Mouse (Mus musculus) ES-CJ7 (cell line): ENCODE data around the gene Cavin1.
A peak's percentile ranks its signal among the peaks of the same experiment; 100 is the strongest.

ENCODE experiments used
- DNase-seq: peaks from one replicate; pipeline ENCODE4 v3.0.0; 2011; ENCODE audit warnings: low read depth, low spot score

The Cavin1 gene

DNA sequence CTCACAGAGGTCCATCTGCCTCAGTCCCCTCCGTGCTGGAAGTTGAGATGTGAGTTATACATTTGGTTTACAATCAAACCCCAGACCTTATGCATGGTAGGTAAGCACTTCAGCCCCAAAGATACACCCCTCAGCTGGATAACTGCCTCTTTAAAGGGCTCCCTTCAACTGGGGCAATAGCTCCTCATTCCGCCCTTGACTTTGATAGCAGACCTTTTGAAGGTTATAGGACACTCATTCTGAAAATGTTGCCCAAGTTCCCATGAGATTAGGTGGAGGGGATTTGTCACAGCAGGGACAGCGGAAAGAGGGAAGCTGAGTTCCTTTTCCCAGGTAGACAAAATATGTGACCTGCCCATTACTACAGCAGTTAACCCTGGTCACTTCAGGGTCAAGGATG lies 10.5 kb upstream of the Cavin1 start:
- DNase-seq = no peak

DNA sequence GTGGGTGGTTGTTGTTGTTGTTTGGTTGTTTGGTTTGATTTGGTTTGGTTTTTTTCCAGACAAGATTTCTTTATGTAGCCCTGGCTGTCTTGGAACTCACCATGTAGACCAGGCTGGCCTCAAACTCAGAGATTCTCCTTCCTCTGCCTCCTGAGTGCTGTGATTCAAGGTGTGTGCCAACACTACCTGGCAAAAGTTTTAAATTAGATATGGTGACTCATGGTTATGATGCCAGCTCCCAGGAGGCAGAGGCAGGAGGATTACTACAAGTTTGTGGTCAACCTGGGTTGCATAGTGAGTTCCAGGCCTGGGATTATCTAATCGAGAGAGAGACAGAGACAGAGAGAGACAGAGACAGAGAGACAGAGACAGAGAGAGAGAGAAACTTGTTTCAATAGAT lies 9.8 kb upstream of the Cavin1 start:
- DNase-seq = no peak

DNA sequence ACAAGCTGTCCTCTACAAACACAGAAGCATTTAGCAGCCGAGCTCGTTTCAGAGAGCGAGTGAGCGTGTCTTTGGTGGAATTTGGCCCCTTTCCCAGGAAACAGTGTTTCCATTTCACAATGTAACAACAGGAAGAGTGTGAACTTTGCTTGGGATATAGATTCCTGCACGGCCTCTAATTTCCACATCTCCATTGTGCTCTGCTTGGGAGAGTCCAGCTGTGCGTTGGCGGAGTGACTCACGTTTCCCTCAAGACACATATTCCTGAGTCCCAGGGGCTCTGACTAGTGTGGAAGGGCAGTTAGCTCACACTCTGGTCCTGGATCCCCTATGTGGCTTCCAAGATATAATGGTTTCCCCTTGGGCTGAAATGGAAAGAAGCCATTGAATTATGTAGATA lies 9.2 kb upstream of the Cavin1 start:
- DNase-seq = no peak

DNA sequence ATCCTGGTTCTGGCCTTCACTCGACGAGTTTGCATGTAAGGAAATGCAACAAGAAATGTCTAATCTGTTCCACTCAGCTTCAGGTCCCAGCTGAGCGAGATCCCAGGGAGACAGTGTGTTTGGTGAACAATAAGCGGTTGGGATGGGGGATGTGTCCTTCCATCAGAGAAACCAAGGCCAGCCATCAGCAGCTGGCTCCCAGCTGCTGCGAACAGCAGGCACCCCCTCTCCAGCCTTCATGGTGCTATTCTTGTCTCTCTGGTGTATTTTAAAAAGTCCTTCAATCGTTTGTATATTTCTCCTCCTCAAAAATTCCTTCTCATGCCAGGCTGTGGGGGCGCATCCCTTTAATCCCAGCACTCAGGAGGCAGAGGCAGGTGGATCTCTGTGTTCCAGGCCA lies 4.6 kb upstream of the Cavin1 start:
- no peak for DNase-seq

DNA sequence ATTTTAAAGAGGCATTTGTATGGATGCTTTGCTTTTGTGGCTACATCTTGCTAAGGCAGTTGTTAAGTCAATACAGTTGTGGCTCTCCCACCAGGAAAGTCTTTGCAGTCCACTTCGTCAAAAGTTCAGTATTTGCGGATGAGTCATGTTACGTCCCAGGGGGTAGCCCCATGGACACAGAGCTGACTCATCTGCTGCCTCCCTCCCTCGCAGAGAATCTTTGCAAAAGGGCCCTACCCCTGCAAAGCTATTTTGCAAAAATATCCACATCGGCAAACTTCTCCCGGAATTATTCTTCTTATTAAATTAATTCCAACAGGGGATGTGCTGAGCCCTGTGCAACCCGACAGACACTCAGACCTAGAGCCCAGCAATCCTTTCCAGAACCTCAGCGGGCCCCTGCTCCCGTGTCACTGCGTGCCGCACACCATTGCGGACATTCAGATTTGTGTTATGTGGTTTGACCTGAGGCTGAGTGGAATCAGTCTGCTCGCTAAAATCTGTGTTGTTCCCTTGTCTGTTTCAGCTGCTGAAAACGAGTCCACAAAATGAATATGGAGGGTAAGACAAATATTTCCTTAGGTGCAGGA lies 3.8 kb upstream of the Cavin1 start:
- no peak for DNase-seq

DNA sequence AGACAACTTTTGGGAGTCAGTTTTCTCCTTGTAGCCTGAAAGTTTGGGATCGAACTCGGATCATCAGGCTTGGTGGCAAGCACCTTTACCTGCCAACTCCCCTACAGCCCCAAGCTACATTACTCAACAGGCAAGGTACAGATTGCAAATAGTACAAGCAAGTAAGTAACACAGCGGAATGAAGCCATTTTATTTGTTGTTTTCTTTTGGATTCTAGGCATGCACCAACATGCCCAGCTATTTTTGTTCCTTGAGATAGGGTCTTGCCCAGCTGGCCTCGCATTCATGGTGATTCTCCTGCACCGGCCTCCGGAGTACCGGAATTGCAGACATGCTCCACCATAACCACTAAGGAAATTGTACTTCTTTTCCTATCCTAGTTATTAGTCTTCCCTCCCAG lies 2.6 kb upstream of the Cavin1 start:
- no peak for DNase-seq

DNA sequence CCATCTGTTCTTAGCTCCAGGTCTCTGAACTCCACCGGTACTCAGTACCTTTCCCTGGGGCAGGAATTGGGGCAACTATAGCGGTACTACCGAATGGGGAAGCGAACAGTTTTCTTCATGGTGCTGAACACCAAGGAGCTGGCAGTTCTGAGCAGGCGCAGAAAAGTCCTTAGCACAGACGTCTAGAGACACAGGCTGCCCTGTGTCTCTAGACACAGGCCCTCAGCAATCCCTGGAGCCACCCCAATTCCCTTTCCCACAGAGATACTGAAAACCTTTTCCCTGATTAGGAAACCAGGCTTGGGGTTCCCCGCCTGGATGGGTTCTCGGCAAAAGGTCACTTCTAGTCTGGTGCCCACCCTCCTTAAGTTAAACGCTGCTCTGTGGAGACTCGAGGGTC lies 768 bp upstream of the Cavin1 start:
- no peak for DNase-seq

DNA sequence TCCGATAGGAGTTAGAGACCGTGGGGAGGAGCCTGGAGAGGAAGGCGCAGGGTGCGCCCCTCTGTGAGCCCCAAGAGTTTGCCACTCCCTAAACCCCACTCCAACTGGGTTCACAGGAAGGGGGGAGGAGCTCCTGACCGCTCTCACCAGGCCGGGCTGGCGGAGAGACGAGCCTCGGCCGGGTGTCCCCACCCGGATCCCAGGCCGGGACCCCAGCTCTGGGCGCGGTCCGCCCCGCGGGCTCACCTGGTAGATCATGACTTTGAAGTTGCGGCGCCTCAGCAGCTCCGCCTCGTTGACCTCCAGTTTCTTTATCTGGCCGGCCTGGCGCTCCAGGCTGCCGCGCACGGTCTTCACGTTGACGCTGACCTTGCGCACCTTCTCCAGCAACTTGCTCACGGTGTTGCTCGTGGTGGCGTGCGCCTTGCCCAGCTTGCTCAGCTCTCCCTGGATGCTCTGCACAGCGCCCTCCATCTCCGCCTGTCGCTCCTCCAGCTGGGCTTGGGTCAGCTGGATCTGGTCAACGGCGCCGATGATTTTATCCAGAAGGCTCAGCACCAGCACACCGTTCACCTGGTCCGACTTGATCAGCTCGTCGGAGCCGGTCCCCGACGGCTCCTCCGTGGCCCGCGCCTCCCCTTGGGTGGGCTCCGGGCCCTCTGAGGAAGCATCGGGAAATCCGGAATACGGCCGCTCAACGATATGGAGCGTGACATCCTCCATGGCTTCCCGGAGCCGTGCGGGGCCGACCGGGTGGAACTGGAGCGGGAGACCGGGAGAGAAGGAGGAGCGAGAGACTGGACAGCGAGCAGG lies 737 bp downstream of the Cavin1 start:
- peak; percentile 72 for DNase-seq

DNA sequence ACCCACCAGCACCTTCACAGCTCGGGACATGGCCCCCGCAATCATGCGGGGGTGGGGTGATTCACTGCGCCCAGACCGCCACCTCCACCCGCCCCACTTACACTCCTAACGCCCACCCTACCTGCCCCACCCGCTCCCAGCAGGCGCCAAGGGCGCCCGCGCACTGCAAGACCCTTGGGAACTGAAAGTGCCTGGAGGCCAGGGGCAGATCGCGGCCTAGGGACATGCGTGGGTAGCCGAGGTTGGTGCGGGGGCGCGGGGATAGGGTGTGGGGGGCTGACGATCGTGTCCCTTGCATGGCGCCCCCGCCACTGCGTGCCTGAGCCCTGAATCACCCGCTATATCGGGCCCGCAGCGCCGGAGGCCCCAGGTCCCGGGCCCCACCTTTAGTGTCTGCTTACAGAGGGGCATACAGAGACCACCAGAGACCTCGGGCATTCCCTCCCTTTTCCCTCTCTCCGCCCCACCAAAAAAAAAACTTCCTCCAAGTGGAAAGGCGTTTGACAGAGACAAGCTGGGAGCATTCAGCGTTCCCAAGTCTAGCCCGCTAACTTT lies 1.4 kb downstream of the Cavin1 start:
- DNase-seq = no peak

DNA sequence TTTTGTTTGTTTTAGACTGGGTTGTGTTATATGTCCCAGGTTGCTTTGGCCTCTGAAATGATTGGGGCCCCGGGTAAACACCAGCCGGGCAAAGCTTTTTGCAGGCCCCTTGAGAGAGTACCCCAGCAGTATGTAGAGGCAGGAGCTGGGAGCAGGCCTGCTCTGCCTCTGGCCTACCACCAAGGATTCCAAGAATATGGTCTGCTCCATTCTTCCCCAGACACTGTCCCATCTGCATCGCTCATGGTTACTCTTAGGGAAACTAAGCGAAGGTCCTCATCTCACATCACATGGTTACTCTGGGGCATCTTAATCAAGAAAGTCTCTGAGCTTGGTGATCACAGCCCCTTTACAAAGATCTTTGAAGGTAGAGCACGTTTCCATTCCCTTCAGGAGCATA lies 2.2 kb downstream of the Cavin1 start:
- DNase-seq = no peak

DNA sequence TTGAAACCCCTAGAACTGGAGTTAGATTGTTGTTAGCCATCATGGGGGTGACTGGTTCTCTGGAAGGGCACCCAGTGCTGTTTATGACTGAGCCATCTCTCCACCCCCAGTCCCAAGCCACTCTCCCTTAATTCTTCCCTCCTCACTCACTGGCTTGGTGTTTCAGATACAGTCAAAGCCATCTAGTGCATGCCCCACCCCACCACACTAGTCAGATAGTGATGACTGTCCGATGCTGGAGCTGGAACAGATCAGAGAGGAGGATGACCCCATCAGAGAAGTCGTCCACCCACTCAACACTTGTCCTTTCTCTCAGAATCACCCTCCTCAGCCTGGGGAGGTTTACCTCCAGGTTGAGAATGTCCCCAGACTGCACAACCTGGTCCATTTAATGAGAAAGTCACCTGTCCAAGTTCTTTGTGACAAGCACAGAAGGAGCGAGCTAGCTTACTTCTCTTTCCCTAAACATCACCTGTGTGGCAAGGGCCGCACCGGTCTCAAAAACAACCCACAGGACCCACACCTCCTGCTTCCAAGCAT lies 2.7 kb downstream of the Cavin1 start:
- no peak for DNase-seq

DNA sequence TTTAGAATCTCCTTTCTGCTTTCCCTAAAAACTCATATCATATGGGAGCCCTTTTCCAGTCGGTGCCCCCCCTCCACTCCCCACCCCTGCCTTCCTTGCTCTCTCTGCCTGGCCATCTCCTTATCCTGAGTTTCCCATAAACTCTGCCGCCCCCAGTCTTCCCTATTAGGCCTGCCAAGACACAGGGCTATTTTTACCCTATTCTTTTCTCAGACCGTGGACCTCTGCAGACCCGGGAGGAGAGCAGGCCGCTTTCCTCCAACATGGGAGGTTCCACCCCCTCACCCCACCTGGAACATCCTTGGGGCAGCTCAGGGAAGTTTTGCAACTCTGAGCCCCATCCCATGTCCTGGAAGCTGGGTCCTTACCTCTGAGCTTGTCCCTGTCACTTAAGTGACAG lies 3.3 kb downstream of the Cavin1 start:
- DNase-seq = no peak

DNA sequence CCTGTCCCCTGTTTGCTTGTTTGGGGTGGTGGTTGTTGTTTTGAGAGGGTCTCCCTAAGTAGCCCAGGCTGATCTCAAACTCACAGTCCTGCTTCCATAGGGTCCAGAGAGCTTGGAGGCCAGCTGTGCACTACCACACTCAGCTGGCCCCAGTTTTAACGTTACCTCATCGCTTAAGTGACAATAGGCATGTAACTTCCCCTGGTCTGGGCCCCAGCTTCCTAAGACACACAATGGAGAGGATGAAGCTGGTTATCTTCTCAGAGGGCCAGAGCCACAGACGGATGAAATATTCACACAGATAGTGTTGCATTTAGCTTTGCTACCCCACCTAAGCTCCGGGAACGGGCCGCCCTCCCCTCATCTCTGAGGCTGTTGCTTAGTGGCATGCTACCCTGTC lies 4.9 kb downstream of the Cavin1 start:
- DNase-seq = no peak

DNA sequence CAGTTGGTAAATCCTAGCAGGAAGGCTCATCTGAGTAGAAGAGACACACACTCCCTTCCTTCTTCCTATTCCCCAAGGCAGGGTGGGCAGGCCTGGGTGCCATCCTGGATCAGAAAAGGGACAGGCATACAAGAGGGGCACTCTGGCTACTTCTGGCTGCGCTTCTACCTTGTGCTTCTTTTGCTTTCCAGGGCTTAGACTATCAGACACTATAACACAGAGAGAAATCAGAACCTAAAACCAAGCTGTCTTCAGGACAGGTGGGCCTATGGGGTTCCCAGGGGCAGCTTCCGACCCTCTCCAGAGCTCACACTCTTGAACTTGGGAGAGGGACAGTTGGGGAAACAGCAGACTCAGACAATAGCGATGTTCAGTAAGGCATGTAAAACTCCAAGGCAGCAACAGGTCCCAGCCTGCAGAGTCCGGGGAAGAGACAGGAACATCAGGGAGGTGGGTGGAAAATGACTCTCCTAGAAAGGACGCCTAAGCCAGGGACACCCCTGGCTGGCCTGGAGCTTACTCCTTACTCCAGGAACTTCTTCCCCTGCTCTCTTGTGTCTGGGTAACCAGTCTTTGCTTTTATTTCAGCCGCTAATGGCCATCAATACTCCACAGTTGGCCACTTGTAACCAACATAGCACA lies 5.7 kb downstream of the Cavin1 start:
- DNase-seq = no peak

DNA sequence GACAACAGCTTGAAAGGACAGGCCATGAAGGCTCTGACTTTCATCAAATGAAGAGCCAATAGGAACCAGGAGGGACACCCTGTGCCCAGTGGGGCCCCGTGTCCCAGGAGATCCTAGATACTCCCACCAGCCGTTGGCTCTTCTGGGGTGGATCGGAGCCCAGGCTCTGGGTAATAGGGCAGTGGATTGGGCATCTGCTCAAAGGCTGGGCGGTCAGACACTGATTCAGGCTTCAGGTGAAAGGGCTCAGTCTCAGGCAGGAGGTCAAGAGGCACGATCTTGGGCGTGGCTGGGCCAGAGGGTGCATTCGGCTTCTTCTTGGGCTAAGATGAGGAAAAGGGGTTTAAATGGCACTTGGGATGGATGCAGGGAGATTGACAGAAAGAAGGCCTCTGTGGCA lies 6.5 kb downstream of the Cavin1 start:
- DNase-seq = no peak

DNA sequence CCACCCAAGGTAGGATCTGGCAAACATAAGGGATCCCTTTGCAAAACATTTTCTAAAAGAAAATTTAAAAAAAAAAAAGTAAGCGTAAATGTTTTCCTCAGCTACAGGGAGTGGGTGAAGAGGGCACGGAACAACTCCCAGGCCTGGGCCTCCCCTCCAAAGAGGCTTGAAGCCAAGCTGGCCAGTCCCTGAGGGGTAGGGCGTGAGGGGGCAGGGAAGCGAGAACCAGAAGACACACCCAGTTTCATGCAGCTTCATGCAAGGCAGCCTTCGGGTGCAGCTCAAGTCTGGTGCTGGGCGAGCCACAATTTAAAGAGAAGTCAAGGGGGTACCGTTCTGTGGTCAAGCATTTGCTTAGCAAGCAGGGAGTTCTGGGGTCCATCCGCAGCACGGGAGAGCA lies 7.0 kb downstream of the Cavin1 start:
- DNase-seq = no peak

DNA sequence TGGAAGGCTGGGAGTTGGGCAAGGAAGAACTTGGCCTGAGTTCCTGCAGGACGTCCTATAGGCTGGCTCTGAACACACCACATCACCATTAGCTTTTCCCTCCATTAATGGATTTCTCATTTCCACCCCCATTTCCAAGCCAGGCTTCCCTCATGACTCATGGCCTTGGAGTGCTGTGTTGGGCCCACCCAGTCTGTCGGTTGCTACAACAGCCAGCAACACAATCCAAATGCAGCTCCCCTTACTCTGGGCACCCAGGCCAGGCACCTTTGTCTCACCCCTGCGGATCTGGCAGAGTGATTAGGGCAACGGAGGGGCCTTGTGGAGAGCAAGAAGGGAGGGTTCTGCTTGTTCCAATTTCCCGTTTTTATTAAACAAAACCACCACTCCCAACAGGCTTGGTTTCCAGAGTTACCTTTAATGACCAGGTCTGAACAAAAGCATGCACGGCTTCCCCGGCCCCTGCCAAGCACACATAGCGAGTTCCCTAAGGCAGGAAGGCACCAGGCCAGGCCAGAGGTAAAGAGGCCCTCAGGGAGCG lies 8.2 kb downstream of the Cavin1 start:
- no peak for DNase-seq

DNA sequence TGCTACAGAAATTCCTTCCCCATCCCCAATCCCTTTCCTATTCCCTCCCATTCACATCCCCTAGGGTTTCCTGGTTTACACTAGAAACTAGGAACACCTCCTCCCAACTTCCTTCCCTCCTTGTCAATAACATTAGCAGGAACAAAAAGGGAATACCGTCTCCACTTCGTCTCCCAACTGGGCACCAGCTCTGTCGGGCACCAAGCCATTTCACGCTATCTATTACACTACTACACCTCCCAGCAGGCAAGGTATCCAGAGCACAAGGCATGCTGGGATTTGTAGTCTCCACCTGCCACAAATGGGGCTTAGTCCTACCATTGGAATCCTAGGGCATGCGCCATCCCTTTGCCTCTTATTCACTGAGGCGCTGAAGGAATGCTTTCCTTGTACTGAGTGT lies 10.1 kb downstream of the Cavin1 start:
- DNase-seq = peak; percentile 81

DNA sequence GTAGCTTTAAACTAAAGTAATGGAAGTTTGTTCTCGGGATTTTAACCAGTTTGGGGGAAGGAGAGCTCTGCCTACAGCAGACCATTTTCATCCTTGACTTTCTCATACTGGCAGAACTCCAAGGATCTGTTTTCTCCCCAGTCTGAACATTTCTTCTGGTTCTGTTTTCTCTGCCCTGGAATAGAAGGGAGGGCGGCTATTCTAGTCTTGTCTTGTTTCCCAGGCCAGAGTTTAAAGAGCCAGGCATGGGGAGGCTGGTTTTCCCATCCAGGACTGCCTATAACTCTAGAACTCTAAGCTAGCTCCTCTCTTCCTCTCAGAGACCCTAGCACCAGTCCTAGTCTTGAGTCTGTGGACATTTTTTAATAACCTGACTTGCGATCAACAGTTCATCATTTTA lies 10.9 kb downstream of the Cavin1 start:
- DNase-seq = no peak

DNA sequence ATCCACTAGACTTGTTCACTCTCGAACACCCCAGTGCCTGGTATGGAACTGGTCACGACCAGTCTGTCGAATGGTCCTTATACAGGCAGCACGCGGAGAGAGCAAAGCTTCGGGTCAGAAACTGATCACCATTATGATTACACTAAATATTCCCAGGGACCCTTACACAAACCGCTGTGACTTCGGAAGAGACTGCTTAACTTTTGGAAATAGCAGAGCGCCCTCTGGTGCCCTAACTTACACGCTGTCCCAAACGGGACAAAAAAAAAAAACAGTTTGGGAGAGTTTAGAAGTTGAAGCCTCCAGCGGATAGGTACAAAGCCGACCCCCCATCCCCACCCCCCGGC lies 11.2 kb downstream of the Cavin1 start:
- DNase-seq = peak; percentile 85

DNA sequence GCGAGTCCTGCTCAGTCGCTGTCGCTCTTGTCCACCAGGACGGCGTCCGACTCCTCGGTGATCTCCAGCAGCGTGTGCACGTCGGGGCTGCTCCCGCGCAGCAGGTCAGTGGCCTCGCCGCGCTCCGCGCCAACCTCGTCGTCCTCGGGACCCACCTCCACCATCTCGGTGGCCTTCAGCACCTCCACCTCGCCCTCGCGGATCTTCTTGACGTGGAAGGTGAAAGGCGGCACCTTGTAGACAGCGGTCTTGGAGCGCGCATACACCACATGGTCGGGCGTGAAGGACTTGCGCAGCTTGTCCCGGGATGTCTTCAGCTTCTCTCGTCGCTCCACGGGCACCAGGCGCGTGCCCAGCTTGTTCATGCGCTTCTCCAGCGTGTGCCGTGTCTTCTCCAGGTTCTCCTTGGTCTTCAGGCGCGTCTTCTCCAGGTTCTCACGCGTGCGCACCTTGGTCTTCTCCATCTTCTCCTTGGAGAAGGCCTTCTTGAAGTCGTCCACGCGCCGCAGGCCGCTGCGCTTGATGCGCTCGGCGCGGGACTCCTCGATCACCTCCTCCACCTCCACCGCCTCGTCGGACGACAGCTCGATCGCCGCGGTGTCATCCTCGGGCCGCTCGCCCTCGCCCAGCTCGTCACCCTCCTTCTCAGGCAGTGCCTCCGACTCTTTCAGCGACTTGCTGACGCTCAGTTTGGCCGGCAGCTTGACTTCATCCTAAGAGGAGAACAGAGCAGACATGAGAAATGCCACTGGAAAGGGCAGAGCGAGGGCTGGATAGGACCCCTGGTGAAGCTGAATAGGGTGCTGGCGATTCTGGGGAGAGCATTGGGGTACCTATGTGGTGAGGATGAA lies 11.8 kb downstream of the Cavin1 start:
- peak; percentile 48 for DNase-seq
